Mouse (Mus musculus) adrenal gland, adult (tissue): ENCODE results near the gene Gm20388.
"Not testable (repeated sequence)": the region's sequence is repeated elsewhere in the genome, so short reads cannot be mapped to it uniquely, and the experiment has no call there.

Experiments
- DNase-seq, 2 experiments: peaks; one replicate each; pipeline ENCODE4 v3.0.0; 2022 to 2023; ENCODE audit warnings: low spot score in 1 of 2; ENCODE audit not compliant: inconsistent age in 2 of 2

Gene Gm20388

DNA sequence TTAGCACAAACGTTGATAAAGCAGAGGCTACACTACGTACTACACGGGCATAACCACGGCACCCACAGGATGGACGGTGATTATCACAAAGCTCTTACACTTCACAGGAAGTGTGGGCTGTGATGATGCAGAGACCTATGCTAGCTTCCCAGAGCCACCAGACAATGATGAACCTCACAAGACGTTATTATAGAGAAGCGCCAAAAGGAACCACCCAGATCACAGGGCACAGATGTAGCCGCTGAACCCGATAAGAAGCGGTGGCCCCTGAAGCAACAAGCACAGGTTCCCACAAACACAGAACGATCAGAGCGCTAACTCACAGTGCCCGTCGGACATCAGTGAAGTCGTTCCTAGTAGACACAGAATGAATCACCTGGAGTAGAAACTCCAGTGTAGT lies 3887.3 kb downstream of the Gm20388 start:
- no peak for DNase-seq

DNA sequence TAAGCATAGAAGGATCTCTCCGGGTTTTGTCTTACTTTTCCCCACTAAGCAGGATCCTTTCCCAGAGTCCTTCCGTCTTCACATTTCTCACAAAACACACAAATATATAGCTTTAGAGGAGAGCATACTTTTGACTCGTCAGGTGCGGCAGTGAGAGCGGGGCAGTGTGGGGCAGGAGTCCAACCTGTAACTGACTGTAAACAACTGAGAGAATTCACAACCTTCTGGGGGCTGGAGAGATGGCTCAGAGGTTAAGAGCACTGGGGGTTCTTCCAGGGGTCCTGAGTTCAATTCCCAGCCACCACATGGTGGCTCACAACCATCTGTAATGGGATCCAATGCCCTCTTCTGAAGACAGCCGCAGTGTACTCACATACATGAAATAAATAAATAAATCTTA lies 3888.8 kb downstream of the Gm20388 start:
- DNase-seq = no peak

DNA sequence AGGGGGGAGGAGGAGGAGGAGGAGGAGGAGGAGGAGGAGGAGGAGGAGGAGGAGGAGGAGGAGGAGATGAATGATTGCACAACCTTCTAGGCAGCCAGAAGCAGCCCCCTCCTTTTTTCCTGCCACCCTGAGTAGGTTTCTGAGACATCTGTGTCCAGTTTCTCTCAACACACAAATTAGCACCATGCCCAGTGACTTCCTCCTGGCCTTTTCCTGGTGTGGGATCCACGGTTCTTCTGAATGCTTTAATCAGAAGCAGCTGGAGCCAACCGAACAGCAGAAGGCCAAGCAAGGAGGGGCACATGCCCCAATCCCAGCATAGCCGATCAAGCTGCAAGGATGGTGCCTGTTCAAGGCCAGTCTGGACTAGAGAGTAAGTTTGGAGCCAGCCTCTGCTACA lies 3889.2 kb downstream of the Gm20388 start:
- DNase-seq = no peak

DNA sequence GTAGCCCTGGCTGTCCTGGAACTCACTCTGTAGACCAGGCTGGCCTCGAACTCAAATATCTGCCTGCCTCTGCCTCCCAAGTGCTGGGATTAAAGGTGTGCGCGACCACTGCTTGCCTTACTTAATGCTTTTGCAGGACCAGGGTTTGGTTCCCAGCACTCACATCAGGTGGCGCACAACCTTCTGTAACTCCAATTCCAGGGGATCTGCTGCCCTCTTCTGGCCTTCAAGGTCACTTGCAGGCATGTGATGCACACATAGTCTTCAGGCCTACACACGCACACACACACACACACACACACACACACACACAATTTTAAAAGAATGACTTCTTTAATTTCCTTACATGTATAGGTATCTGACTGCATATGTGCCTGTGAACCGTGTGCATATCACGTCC lies 3890.2 kb downstream of the Gm20388 start:
- DNase-seq = no peak

DNA sequence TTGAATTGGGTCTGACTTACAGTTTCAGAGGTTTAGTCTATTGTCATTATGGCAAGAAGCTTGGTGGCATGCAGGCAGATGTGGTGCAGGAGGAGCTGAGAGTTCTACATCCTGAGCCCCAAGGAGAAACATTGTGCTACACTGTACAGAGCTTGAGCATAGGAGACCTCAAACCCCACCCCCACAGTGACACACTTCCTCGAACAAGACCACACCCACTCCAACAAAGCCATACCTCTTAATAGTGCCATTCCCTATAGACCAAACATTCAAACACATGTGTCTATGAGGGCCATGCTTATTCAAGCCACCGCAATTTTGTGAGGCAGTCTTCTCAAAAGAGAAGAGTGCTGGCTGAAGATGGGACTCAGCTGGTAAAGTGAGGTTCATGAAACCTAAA lies 3890.9 kb downstream of the Gm20388 start:
- DNase-seq = no peak

DNA sequence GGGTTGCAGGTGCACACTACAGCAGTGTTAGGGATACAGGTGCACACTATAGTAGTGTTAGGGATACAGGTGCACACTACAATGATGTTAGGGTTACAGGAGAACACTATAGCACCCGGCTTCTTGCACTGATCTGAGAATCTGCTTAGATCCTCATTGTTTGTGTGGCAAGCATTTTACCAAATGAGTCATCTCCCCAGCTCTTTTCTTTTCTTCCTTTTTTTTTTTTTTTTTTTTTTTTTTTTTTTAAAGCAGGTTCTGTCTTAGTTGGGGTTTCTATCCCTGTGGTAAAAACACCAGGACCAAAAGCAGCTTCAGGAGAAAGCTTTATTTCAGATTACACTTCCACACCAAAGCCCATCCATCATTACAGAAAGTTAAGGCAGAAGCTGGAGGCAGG lies 3893.0 kb downstream of the Gm20388 start:
- DNase-seq = no peak

DNA sequence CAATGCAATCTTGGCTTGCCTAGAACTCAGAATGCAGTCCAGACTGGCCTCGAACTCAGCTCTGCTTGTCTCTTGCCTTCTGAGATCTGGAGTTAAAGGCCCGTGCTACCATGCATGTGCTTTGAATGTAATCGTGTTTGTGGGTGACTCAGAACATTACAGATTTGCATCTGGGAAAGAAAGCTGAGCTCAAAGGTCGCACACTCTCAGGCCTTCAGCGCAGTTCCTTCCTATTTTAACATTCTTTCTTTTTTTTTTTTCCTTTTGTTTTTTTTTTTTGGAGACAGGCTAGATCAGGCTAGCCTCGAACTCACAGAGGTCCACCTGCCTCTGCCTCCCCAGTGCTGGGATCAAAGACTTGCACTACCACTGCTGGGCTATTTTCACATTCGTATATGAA lies 3893.9 kb downstream of the Gm20388 start:
- DNase-seq = no peak

DNA sequence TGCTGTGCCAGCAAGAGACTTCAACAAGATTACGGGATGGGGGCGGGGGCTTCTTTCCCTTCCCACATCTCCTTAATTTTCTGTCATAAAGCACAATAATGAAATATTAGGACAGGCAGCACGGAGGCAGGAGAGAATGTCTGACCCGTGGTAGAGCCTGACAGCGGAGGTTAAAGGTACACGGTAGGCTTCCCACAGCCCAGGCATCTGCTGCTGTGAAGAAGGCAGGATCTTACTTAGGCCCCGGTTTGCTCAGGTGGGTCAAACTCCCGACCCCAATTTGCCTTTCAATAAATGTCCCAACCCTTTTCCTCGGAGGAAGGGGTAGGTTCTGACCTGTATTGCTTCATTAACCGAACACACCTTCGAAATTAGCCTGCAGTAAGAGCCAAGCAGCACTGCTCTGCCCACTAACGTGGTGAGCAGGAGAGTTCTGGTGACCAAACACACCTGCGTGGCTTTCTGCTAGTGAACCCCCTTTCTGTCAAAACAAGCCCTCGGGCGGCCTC lies 3894.6 kb downstream of the Gm20388 start:
- no peak for DNase-seq

DNA sequence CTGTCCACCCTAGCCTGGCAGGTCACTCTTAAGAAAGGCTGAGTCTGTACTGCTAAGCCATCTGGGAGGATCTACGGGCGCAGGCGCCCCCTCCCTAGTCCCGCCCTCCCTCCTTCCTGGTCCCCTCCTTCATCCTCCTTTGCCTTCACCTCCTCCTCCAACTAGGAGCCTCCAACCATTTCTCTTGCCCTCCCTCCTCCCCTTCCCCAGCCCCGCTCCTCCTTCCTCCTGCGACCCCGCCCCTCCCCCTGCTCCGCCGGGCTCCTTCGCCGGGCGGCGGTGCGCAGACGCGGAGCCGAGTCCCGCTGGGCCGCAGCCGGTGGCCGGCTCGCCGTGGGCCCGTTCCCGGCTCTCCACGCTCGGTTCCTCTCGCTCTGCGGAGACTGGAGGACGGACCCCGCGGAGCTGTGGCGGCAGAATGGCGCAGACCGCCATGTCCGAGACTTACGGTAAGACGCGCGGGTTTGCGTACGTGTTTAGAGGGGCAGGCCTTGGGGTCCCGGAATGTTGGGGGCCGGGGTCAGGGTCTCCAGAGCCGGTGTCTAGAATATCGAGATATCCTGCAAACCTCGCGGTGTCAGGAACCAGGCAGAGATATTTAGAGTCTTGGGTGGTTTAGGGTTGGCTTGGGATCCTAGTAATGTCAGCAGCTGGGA lies 3895.2 kb downstream of the Gm20388 start, which contains the start of gene Rab4a:
Gene Rab4a, plus strand, starts transcription at position 268 of the 656 bp plus-strand sequence.
- DNase-seq = peak; percentile 89 to 94

DNA sequence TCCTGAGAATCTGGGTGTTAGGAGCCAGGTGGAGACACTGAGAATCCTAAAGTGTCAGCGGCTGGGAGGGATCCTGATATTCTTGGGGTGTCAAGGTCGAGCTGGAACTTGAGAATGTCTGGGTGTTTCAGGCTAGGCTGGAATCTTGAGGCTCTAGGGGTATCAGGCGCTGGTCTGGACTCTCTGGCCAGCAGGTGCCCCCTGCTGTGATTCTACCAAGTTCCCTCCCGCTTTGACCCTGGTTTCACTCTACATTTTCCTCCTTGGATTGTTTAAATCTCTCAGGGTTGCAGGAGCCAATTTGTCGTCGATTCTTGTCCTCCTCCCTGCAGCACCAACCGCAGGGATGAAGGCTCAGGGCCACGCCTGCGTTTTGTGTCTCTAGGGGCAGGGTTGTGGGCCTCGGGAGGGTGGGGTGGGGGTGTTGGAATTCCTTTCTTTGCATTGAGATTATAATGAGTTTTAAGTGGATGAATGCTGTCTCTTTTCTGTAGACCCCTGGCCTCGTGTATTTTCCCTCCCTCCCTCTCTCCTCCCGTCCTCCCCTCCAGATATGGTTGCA lies 3895.8 kb downstream of the Gm20388 start:
- no peak for DNase-seq

DNA sequence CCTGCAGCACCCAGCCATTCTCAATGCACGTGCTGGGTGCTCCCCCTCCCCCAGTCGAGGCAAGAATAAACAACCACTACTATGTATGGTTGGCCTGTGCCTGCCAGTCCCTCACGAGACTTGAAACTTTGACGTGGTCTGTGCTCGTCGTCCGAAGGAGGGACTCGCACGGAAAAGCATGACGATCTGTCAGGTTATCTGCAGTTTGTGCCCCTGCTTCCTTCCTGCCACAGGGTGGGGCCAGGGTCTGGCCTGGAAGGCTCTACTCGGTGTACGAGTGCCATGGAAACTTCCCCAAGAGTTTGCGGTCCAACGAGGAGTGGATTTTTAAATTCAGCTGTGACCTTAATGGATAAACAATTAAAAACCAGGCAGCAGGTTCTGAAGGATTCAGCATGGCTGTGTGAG lies 3896.4 kb downstream of the Gm20388 start:
- peak in 1 of 2 experiments; percentile 52 for DNase-seq

DNA sequence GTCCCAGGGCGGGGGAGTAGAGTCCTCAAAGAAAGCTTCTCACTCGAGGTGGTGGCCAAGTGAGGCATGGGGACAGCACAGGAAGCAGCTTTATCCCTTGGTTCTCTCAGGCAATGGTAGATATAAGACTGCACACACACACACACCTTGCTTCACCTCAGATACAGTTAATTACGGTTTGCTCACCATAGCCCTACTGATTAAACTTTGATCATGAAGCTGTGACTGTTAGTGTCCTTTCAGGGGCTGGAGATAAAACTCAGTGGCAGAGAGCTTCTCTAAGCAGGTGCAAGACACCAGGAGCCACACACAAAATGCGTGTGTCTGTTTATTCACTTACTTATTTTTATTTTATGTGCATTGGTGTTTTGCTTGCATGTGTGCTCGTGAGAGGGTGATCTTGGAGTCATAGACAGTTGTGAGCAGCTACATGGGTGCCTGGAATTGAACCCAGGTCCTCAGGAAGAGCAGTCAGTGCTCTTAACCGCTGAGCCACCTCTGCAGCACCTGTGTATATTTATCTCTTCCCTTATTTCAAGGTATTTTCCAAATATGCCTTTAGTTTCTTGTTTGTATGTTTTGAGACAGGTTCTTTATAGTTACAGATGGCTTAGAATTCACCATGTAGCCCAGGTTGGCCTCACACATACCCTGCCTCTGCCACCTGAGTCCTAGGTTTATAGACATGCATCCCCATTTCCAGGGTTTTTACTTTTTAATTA lies 3897.4 kb downstream of the Gm20388 start:
- DNase-seq = no peak

DNA sequence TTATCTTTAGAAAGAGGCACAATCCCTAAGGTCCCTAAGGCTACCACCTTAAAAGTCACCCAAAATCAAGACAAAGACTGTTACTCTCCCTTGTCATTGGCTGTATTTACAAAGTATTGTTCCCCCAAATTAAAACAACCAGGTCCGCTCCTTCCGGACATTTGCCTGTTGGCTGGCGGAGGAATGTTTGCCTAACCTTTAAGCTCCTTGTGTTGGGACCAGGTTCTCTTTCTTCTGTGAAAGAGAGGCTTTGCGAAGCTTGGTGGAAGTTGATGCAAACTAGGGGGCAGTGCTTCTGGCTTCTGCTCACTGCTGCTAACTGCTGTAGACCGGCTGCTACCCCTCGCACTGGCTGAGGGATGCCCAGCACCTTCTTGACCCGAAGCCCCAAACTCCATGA lies 3898.0 kb downstream of the Gm20388 start:
- no peak for DNase-seq

DNA sequence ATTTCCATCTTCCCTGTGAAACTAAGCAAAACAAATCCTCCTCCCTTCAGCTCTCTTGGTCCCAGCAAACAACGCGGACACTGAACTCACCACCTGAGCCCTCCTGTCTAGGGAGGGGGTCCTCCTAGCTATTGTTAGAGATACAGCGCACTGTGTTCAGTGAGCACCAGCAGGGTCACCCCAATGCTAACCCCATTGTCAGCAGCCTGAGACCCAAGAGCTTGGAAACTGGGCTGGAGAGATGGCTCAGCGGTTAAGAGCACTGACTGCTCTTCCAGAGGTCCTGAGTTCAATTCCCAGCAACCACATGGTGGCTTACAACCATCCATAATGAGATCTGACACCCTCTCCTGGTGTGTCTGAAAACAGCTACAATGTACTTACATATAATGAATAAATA lies 3898.7 kb downstream of the Gm20388 start:
- DNase-seq = not testable (repeated sequence)

DNA sequence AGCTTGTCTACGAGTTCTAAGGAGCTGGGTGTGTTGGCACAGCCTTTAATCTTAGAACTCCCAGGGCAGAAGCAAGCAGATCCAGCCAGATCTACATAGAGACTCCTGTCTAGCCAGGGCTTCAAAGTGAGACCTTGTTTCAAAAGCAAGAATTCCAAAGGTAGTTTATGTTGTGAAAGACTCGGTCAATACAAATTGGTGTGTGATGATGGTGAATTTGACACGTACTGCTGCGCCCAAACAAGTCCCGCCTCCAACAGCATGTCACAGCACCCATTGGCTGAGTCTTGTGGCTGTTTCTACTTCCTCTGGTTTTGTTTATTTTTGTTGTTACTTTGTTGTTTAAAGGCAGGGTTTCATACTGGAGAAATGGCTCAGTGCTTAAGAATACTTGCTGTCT lies 3901.6 kb downstream of the Gm20388 start:
- no peak for DNase-seq

DNA sequence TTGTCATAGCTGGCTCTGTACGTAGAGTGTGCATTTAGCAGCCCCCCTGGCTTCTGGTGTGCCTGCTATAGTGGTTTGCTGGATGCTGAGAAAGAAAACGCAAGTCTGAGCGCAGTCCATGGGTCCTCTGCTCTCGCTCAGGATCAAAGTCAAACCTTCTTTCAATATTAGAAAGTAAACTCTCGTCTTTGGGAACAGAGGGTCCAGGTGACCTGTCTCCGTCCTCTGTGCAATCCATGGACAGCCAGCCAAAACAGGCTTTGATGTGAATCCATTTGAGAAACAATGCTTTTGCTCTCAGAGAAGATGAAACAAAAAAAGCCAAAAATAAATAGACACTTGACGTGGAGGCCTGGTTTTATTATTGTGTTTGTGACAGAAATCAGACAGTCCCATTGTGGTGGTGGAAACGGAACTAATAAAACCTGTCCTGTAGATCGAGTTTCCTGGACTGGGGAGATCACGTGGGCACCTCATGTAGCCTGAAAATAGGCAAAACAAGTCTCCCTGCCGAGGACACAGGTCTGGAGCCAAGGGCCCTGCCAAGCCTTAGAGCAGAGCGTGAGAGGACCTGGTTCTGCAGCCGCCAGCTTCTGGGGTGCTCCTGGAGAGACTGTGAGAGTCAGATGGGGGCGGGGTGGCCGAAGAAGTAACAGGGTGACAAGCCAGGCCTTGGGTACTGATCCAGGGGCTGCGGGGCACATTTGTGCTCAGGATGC lies 3902.7 kb downstream of the Gm20388 start:
- peak in 1 of 2 experiments; percentile 61 for DNase-seq

DNA sequence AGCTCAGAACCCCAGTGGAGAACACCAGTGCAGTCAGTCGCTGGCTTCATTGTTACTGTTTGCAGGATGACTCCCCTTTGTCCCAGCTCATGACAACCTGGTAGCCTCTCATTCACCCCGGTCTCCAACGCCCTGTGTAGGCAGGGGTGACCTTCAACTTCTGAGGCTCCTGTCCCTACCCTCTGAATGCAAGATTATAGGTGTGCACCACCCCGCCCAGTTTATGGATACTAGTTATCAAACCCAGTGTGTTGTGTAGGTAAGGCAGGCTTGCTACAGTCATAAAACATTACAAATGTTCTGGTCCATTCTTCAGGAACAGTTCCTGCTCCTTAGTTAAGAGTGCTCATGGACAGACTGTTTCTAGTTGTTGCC lies 3903.2 kb downstream of the Gm20388 start:
- DNase-seq = no peak

DNA sequence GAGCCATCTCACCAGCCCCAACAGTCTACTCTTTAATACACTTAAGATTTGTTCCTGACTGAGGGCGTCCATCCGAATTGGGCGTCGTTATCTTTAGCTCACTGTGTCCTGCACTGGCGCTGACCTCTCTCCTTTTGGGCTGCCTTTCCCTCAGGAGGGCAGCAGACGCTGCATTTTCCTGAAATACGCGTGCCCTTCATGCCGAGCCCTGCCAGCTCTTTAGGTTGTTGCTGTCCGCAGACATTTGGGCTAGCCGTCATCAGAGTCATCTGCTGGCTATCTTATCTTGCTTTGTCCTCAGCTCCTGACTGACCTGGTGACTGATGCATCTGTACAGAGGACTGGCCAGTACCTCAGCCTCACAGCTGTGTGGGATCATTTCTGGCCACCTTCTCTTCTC lies 3904.7 kb downstream of the Gm20388 start:
- no peak for DNase-seq

DNA sequence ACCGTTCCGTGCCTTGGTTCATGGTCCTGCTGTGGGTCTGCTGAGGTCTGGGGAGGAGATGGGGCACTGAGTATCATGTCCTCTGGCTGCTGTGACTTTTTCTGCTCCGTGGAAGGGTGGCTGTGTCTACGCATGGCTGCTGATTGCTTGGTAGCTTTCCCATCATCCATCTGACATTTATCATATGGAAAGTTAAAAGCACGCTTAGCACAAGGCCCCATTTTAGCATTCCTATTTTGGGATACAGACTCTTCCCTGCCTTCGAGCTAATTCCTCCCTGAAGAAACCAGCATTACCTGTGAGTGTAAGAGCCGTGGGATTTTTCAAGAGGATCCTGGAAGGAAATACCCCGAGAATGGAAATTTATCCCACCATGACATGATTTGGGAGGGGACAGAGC lies 3906.3 kb downstream of the Gm20388 start:
- no peak for DNase-seq

DNA sequence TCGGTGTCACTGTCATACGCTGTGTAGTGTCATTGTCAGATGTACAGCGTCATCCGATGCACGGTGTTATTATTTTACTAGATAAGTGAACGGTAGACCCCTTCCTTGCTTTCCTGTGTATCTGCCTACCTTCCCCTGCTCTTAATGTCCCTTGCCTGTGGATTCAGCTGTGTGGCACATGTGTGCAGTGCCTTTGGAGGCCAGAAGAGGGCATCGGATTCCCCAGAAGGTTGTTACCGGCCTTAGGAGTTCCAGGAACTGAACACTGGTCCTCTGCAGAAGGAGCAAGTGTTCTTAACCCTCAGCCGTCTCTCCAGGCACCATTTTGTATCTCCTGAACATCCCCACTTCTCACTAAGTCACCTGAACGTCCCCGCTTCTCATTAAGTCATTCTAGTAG lies 3907.1 kb downstream of the Gm20388 start:
- DNase-seq = no peak
